Mouse (Mus musculus) heart, postnatal 36 days (tissue): ENCODE data around the gene Zfp451. TPM values are rescaled to one million over a fixed set of nuclear protein-coding genes. Genes with fewer than 3 reads are reported as not detected.
A peak's percentile ranks its signal among the peaks of the same experiment; 100 is the strongest.

ENCODE experiments used
- DNase-seq, 2 experiments: peaks; one replicate each; pipeline ENCODE4 v3.0.0; 2021 to 2022
- intact Hi-C: fragments of 180-260 bp; cut with DNase I; formaldehyde crosslinking; loops from one replicate; pipeline ENCODE4 v1.15.1; 2025
- total RNA-seq, 2 experiments: library from RNA; stranded (reverse); gene quantifications; 2 replicates each; pipeline ENCODE4 v1.2.3; 2021

Zfp451 gene
- total RNA-seq, 2 experiments from 2014 or later = 13.5 to 16.2 TPM

GRCm38 (mm10) chr1:33724516-33724915 is 89.9 kb downstream of the Zfp451 start:
- intact Hi-C loops = no loop called here
- DNase-seq = no peak

GRCm38 (mm10) chr1:33721020-33721419 is 93.4 kb downstream of the Zfp451 start:
- intact Hi-C loops = loop anchor here (2.0 kb wide), 1 partner anchor 48 kb away; no protein-coding TSS in a partner anchor
- DNase-seq = no peak

GRCm38 (mm10) chr1:33720231-33720630 is 94.2 kb downstream of the Zfp451 start:
- intact Hi-C loops = loop anchor here (2.0 kb wide), 1 partner anchor 47 kb away; no protein-coding TSS in a partner anchor
- no peak for DNase-seq

DNA sequence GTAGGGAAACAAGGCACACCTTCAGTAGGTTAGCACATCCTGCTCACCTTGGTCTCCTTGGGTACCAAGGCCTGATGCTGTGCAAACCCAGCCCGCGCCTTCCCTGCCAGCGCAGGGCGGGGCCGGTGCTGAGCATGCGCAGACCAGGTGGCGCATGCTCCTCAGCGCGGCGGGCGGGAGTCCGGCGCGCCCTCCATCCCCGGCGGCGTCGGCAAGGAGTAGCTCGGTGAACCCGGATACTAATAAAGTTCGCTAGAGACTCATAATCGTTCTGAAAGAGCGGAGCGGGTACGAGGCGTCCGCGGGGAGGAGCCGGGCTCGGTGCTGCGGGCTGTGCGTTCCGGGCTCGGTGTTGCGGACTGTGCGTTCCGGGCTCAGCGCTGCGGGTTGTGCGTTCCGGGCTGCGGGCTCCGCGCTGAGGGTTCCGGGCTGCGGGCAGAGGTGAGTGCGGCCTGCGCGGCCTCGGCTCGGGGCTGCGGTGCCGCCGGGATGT is 94.6 kb downstream of the Zfp451 start, which contains the start of gene Rab23:
Gene Rab23 (plus strand): TSS at position 155 of the 493 bp plus-strand sequence.
- peak; percentile 82 to 85 for DNase-seq
- intact Hi-C loops = loop anchor here (2.0 kb wide), 1 partner anchor 47 kb away; no protein-coding TSS in a partner anchor

DNA sequence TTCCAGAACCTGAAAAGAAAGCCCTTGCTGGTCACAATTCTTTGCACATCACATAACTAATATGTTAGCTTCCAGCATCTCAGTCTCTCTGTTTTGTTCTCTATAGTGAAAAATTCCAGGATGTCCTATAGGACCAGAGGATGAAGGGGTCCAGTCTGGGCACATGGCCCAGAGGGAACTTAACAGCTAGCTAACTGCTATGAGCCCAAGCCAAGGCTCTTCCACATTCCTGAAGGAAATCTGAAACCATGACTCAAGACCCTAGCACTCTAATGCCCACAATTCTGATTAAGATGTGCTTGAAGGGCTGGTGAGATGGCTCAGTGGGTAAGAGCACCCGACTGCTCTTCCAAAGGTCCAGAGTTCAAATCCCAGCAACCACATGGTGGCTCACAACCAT is 96.8 kb downstream of the Zfp451 start:
- no peak for DNase-seq
- intact Hi-C loops = no loop called here

- intact Hi-C loops = no loop called here
- no peak for DNase-seq
These were observed 99.6 kb downstream of the Zfp451 start for GRCm38 (mm10) chr1:33714796-33715195.

- DNase-seq = no peak
- intact Hi-C loops = no loop called here
These were observed 102.4 kb downstream of the Zfp451 start for GRCm38 (mm10) chr1:33712026-33712425.

Other genes with a start within 250 kb of the Zfp451 start
- 1 to 10 TPM; 2.4 TPM for gene Prim2, start 144.8 kb downstream of the Zfp451 start, total RNA-seq
- 1 to 10 TPM; 6.2 to 6.3 TPM for gene Rab23, start 94.7 kb downstream of the Zfp451 start, total RNA-seq
- gene Bag2, start 56.8 kb downstream of the Zfp451 start, total RNA-seq = 10 to 100 TPM; 32.7 to 33.2 TPM
- 1 to 10 TPM; 2.1 to 2.2 TPM for gene Bend6, start 93.2 kb upstream of the Zfp451 start, total RNA-seq
- 100 to 1,000 TPM; 392 to 396 TPM for gene Dst, start 93.6 kb upstream of the Zfp451 start, total RNA-seq